Mouse (Mus musculus) urinary bladder, adult 18-20 months (tissue): ENCODE data around the gene Pomp.
"Not testable (repeated sequence)": the region's sequence is repeated elsewhere in the genome, so short reads cannot be mapped to it uniquely, and the experiment has no call there.

Source experiments
- DNase-seq, 2 experiments: peaks; one replicate each; pipeline ENCODE4 v3.0.0; 2022; ENCODE audit warnings: low spot score in 2 of 2, mixed read lengths in 2 of 2

Gene Pomp

DNA sequence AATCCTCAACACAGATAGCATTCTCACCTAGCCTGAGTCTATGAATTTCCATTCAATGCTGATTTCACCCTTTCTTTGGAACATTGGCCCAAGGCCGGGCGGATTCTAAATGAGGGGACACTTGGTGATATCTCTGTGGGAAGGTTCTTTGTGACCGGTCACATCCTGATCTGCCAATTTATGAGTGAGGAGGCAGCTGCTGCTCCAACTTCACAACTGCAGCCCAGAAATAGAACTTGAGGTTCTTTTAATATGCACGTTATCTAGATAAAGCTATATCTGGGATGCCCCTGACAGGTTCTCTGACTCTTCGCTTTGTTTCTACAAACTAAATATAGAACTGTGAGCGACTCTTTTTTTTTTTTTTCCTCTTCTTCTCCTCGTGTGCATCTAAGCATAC lies 10.1 kb upstream of the Pomp start:
- no peak for DNase-seq

DNA sequence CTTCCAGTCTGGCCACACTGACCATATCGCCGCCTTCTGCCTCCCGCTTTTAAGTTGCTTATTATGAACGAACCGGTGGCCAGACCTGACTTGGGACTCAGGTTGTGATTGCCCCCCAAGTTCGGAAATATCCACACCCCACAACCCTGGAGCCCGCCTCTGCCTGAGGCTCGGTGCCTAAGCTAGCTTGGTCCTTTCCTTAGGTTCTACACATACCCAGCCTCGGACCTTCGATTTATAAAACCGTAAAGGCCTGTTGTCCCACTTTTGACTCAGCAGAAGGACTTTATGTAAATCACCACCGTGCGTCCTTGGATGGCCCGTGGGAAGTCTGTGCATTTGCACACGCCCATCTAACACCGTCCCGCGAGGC lies 199 bp upstream of the Pomp start:
- DNase-seq, result no peak

DNA sequence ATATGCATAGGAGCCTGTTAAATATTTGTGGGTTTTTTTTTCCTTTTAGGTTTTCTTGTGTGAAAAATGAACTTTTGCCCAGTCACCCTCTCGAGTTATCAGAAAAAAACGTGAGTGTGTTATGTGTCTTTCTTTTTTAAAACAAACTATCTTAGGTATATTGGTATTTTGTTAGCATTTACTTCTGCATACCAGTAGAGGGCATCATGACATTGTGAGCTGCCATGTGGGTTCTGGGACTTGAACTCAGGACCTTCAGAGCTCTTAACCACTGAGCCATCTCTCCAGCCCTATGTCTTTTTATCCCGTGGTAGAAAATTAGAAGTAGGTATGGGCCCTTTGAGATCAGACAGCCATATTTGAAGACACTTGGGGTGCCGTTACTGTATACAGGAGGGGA lies 8.4 kb downstream of the Pomp start:
- DNase-seq, result no peak

DNA sequence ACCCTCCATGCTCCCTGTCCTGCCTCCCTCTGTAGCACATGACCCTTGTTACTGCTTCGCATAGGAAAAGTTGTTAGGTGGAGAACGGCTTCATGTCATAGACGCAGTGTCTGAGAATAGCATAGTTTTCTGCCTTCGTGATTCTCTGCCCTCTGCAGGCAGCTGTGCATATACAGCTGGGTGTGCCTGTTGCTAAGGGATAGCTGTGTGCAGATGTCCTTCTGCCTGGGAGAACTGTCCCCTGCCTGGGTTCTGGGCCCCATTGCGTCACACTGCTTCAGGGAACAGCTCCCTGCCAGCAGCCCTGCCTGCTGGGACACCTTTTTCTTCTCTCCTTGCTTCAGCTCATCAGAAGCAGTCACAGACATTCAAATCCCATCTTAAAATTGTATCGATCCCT lies 9.3 kb downstream of the Pomp start:
- DNase-seq, result no peak

DNA sequence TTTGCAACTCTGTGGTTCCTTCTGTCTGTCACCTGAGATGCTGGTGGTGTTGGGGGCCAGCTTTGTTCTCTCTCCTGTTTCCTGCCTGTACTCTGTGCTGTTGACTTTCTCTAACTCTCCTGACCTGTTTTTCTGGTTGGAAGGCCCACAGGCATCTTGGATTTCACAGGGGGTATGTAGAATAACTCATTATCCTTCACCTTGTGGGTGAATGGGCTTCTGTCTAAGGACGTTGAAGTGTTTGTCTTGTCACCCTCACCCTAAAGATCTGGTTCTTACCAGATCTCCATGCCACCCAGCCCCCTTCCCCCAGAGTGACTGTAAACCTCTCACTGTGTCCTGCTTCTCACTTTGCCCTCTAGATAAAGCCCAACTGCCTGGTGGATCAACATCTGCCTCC lies 10.0 kb downstream of the Pomp start:
- DNase-seq, result no peak

DNA sequence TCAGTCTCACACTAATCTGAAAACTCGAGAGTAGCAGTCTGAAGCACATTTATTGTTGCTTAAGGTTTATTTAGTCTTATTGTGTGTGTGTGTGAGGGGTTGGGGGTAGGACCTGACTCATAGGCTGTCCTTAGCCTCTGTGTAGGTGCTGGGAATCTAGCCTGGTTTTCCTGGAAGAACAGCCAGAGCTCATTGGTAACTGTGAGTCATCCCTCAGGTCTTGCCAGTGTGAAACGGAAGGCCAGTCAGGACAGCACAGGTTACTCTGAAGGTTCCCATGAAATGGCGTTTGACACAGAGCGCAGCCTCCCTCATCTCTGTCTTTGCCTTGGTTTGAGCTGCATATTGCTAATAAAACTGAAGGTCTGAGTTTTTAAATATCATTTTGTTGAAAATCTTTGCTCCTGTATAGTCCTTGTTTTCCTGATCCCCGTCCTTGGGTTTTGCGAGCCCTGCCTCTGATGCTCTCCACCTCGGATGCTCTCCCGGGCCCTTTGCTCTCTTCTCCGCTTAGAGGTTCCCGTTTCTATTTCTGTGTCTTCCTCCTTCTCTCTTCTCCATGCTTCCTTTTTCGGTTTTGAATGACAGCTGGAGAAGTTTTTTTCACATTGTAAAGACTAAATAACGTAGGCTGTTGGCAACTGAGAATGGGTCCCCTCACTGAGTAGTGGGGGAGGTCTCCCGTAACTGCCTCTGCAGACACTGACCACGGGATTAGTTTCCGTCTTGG lies 11.0 kb downstream of the Pomp start:
- no peak for DNase-seq

DNA sequence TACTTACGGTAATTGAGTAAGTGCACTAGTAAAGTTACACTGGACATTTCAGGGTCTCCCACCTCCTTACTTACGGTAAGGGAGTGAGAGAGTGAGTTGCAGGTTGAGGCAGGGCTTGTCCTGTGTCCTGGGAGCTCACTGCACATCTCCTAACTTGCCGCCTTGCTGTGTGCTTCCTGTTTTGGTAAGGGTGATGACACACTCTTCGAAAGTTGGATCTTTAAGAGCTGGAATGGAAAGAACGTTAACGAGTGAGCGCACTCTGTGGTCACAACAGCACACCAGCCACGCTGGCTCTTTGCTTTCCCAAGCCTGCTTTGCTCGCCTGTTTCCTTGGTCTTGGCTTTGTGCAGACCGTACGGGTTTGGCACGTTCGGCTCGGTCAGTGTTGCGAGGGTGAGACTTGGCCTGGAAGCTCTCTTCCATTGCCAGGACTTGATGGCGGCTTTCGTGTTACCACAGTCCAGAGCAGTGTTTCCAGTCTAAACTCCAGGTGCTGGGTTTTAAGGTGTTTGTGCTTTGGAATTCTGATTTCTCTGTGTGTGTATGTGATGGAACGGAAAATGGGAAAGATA lies 14.3 kb downstream of the Pomp start:
- no peak for DNase-seq

DNA sequence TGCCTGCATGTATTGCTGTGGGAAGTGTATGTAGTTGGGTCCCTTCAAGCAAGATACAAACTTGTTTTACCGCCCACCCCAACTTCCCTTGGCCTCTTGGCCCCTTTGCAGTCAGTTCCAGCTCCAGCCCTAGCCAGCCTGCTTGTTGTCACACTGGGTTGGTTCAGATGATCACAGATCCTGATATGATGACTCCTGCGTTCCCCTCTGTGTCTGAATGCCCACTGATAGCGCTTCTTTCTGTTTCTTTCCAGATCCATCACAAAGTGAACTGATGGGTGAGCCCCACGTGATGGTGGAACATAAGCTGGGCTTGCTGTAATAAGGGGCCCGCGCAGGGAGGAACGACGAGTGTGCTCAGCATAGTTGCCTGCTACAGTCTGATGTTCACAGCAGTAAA lies 14.9 kb downstream of the Pomp start:
- no peak for DNase-seq

DNA sequence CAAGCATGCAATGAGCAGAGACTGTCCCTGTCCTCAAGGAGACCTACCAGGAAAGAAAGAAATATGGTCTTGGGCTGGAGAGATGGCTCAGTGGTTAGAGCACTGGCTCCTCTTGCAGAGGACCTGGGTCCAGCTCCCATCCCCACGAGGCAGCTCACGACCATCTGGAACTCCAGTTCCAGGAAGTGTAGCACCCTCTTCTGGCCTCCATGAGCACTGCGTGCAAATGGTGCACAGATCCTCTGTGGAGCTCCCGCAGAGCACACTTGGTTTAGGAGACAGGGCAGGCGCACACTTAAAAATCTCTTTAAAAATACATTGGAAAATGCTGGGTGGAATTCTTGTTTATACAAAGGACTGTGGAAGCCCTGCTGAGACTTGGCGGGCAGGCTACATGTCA lies 17.3 kb downstream of the Pomp start:
- DNase-seq, result no peak

DNA sequence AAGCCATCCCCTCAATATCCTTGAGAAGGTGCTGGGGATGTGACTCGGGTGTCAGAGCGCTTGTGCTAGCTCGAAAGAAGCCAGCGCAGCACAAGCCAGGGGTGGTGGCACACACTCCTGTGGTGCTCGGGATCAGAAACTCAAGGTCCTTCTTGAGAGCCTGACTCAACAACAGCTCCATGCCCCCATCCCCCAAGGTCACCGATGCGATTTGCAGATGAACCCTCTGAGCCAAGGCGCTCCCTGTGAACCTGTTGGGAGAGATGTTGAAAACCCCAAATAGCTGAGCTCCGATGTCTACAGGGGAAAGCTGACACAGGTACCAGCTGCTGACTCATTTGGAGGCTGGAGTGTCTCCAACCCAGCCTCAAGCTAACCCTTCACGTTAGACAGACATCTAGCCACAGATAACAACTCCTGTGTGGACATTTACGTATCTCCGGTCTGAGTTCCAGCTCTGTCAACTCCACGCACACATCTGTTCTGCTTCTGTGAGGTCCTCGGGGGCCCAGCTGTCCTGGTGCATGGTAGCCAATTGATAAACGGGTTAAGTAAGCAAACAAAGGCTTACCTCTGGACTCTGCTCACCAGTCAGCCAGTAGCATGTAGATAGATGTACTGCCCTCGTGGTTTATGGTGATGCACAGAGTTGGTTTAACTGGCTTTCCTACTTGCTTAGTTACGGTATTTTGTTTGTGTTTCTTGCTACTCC lies 19.9 kb downstream of the Pomp start:
- no peak for DNase-seq

DNA sequence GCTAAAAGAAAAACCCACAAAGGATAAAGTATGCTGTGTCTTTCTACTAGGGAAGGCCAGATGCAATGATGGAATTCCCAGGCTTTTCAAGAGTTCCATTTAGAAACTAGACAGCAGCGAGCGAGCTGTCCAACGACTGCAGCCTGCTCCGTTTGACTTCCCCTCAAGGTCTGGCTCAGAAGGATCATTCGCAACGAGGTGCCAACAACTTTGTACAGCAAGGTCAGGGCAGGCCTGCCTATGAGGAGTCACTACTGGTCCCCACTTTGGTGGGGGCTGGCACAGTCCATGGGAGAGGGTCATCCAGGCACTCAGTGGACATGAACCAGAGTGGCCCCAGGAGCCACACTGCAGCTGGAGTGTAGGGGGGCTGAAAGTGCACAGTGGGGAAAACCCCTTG lies 23.3 kb downstream of the Pomp start:
- DNase-seq, result no peak

DNA sequence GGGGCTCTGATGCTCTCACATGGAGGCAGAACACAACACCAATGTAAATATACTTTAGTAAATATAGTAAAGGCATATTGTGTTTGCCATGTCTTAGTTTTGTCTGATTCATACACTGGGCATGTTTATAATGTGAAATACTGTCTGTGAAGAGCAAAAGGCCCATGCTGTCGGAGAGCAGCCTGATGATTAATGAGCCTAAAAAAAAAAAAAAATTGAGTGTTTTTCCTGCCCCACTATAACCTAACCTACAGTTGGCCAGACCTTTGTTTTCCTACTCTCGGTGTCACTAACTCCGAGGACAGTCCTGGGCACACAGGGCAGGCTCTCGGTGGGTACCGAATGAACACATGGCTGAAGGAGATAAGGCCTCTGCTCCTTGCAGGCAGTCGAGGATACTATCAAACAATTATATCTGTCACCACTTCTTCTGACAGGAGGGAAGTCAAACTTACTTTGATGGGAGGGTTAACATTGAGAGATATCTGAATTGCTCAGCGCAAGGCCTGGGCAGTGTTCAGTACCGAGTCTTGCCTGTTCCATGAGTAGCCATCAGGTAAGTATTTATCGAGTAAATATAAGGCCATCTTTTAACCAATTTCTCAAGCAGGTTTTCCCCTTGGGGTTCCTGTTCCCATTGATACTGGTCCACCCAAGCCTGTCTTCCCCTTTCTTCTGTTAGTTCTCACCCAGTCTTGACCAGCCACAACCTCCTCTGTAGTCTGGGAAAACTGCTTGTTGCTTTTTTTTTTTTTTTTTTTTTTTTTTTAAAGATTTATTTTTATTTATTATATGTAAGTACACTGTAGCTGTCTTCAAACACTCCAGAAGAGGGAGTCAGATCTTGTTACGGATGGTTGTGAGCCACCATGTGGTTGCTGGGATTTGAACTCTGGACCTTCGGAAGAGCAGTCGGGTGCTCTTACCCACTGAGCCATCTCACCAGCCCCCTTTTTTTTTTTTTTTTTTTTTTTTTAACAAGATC lies 28.3 kb downstream of the Pomp start:
- no peak for DNase-seq

DNA sequence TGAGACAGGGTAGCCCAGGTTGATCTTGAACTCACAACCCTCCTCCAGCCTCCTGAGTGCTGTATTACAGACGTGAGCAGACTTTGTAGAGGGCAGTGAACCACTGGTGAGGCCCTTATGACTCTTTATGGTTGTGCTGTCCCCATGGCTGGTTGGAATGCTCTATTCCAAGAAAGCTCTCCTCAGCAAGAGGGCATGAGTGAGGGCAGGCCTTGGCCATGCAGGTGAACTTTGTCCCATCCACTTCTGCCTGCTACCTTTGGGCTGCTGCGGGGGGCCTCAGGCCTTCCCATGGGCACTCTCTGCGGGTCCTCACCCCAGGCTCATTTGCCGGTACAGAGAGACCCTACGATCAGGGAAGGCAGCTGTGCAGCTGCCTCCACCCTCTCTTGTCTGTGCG lies 32.5 kb downstream of the Pomp start:
- no peak for DNase-seq

DNA sequence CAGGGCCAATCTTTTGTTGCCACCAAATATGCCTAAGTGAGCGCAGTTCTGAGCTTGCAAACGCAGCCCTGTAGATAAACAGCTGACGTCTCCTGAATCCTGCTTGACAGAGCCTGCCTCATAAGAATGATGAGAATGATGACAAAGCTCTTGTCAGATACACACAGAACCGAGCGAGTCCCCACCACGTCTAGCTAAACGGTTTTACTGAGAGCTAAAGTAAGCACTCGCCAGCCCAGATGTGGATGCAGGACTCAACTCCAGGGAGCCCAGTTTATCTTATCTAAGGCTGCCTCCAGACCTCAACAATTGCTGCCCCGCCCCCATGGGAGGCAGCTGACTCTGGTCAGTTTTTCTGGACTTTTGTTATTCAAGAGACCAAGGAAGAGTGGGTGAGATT lies 32.9 kb downstream of the Pomp start:
- DNase-seq, result no peak

DNA sequence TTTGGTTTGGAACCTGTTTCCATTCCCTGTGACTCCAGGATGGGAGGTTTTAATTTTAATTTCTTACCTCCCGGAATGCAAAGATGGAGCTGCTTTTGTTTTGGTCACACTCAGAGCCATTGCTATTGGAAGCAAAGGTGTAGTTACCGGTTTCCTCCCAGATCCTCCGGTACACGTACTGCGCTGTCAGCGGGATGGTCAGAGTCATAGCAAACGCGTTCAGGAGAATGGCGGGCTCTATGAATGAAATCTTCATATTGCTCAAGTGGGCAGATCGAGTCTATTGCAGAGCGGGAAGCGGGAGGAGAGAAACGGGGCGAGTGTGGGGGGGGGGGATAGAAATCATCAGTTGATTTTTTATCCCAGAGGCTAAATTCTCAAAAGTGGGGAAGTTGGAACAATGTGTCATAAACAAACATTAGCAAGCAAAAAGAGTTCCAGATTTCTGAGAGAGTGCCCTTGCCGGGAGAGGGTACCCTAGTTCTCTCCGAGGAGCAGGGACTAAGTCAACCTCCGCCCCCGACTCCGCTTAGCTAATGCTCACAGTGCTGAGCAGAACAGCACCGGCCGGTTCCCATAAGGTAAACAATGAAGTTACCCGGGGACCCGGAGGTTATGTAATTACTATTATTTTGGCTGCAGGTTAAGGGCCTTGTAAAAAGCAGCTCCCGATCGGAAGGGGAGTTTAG lies 33.6 kb downstream of the Pomp start:
- DNase-seq, result peak; percentile 42 to 53

DNA sequence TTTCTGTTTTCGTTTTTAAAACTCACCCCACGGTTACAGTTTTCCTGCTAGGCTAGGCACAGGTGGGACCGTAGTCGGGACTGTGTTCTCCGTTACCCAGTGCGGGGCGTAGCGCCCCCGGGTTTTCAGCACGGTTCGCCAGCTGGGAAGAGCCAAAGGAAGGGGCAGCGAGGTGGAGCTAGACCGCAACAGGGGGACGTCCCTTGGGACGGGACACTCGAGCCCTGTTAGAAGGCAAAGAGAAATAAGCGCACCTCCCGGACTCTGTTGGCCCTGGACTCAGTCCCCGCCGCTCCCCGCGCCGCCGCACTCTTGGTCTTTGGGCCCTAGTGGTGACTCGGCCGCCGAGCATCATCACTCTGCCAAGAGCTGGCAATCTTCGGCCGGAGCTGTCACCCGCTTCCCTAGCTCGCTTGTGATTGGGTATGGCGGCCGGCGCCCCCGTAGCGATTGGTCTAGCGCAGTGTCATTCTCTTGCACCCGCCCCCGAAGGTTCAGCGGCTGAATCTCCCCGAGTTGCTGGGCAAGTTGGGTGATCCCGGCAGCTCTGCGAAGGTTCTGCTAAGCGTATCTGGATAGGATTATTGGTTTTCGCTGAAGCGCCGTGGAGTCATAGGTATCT lies 34.3 kb downstream of the Pomp start, which contains the start of gene Slc46a3:
Gene Slc46a3 (minus strand): TSS at position 361 of the 622 bp plus-strand sequence.
- peak; percentile 91 to 97 for DNase-seq

DNA sequence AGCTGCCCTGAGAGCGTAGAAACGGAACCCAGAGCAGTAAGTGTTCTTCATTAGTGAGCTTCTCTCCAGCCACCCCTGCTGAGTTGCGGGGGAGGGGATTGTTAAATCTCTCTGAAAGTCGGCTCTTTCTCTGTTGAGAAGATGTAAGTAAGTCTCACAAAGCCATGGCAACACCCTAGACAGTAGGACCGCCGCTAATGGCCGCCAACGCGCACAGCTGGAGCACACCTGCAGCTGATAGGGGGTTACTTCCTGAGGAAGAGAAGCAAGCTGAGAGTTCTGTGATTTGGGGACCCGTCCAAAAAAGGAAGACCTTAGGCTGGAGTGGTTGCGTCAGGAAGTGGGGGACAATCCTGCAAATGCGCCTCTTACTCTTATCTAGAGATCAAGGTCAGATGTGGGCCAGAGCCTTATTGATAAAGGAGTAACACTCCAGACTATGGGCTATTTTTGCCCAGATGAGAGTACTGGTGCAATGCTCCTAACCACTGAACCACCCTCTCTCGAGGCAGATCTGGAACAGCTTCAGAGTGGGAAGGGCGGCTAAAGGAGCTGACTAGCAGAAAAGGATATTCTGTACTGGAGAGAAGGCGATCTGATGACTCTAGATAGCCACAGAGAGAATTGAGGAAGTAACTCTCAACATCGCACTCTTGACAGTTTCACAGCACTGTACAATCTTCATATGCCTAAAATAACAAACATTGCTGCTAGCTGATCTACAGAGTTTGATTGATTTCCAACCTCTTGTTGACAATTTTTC lies 35.4 kb downstream of the Pomp start:
- DNase-seq, result no peak

DNA sequence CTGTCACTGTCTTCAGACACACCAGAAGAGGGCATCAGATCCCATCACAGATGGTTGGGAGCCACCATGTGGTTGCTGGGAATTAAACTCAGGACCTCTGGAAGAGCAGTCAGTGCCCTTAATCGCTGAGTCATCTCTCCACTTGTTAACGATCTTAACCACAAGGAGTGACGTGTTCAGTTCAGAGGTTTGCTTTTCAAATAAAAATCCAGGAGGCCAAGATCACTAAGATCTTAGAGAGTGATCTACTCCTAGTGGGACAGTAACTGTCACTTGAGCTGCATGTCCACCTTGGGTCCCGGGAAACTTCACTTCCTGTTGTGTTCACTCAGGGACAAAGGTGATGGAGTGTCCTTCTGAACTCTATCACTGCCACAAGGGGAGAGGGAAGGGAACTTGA lies 36.2 kb downstream of the Pomp start:
- not testable (repeated sequence) for DNase-seq

DNA sequence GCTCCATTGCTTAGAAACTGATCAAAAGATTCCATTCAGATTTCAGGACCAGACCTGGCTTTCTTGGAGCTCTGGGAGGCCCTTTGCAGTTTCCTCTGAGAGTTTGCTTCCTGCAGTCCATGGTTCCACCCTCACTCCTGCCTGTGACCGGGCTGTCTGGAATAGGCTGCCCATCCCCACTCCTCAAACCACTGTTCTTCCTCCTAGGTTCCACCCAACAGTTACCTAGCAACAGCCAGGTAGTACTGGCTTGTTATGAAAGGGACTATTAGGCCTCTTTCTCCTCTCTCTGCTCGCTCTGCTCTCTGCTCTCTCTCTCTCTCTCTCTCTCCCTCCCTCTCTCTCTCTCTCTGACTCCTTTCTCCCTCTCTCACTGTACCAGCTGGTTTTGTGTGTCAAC lies 38.0 kb downstream of the Pomp start:
- DNase-seq, result no peak

DNA sequence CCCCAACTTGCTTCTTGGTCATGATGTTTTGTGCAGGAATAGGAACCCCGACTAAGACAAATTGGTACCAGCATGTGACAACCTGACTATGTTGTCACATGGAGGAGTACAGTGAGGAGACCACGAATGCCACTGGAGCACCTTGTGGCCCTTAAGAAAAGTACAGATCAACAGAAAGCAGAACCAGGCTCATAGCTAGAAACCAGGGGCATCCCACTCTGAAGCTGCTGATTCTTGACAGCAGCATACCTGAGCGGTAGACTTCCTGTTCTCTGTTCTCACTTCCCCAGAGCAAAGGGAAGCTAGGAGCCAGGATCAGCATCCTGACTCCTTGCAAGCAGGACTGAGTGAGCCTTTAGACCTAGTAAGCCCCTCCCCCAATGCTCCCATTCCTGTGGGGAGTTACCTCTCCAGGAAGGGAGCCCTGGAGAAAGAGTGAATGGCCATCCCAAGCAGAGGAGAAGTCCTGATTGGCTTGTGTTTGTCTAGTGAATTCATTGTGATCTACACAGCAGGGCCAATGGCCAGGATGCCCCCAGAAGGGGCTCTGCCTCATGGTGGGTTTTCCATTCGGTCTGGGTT lies 38.8 kb downstream of the Pomp start:
- DNase-seq, result no peak
